Mouse (Mus musculus) embryonic stem cell, embryonic (primary cell): ENCODE results near the gene Clasp1.

Experiments
- CTCF ChIA-PET, 4 experiments: fragments of 300-600 bp in 2 of 4; fragments of 350-600 bp in 2 of 4; sonication (Branson Sonifier 250); formaldehyde crosslinking; loops; one replicate each; lab custom pipeline; 2022; ENCODE audit warnings: inconsistent platforms in 2 of 4; lab: Charles Lee
- POLR2A ChIA-PET, 4 experiments: fragments of 300-600 bp in 2 of 4; fragments of 350-600 bp in 2 of 4; sonication (Branson Sonifier 250); formaldehyde crosslinking; loops; one replicate each; lab custom pipeline; 2022; ENCODE audit warnings: antibody characterized with exemption in 4 of 4, inconsistent platforms in 1 of 4; lab: Charles Lee

The Clasp1 gene

GRCm38 (mm10) chr1:118494551-118494950, 105.7 kb downstream of the Clasp1 start:
- ChIA-PET POLR2A (interaction anchor here in 2 of 4 experiments (0.7 to 2.7 kb wide), 5 partner anchors 9 to 149 kb away, joined by 3 to 10 read pairs (median 3); no protein-coding TSS in a partner anchor), CTCF (interaction anchor here in 2 of 4 experiments (0.9 to 1.3 kb wide), 3 partner anchors 10 to 19 kb away, joined by 3 to 4 read pairs (median 3); no protein-coding TSS in a partner anchor)

DNA sequence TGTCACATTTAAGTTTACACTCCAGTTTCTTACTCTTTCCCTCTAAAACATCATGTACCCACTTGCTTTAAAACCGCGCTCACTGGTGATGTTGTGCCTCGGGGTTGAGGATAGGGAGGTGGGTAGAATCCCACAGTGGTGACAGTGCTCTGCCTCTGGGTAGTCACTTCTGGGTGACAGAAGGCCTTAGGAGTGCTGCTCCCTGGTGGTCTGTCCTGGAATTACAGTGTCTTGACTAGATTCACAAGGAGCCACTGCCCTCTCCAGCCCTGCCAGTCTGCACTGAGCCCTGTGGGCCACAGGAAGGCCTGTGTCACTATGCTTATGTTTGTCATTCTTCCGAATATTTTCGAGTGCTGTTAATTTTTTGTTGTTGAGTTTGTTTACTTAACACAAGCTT, 109.5 kb downstream of the Clasp1 start:
- CTCF ChIA-PET: interaction anchor here in 2 of 4 experiments (0.6 to 1.1 kb wide), 2 partner anchors 31 to 162 kb away, joined by 3 to 5 read pairs; no protein-coding TSS in a partner anchor
- POLR2A ChIA-PET: interaction anchor here in 2 of 4 experiments (0.6 to 1.6 kb wide), 5 partner anchors 9 to 43 kb away, joined by 3 to 4 read pairs (median 3); no protein-coding TSS in a partner anchor

GRCm38 (mm10) chr1:118500606-118501005, 111.7 kb downstream of the Clasp1 start:
- POLR2A ChIA-PET: interaction anchor here in 1 of 4 experiments (1.6 kb wide), 1 partner anchor 12 kb away, joined by 6 read pairs; no protein-coding TSS in a partner anchor
- CTCF ChIA-PET: no interaction called here

DNA sequence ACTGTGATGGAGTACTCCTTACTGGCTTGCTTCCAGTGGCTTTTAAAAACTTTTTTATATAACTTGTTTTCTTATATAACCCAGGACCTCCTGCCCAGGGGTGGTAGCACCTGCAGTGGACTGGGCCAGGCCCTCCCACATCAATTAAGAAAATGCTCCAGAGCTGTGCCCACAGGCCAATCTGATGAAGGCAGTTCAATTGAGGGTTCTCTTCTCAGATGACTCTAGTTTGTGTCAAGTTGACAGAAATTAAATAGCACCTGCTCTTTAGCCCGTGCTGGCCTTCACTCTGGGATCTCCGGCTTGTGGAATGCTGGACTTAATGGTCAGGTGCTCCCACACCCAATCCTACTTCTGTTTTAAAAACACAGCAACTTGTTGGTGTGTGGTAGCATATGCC, 112.8 kb downstream of the Clasp1 start:
- POLR2A ChIA-PET: interaction anchor here in 1 of 4 experiments (1.2 to 1.4 kb wide), 2 partner anchors 27 to 43 kb away, joined by 5 to 6 read pairs; no protein-coding TSS in a partner anchor
- CTCF ChIA-PET: interaction anchor here in 1 of 4 experiments (1.2 kb wide), 1 partner anchor 258 kb away, joined by 4 read pairs; no protein-coding TSS in a partner anchor

- ChIA-PET CTCF (interaction anchor here (0.6 to 1.6 kb wide), 11 partner anchors 10 to 362 kb away, joined by 3 to 7 read pairs (median 4); no protein-coding TSS in a partner anchor), POLR2A (interaction anchor here in 2 of 4 experiments (1.3 kb wide), 2 partner anchors 47 to 254 kb away, joined by 3 to 5 read pairs; no protein-coding TSS in a partner anchor)
These were observed 116.9 kb downstream of the Clasp1 start for GRCm38 (mm10) chr1:118505746-118506145.

- CTCF ChIA-PET: interaction anchor here in 1 of 4 experiments (0.6 kb wide), 1 partner anchor 100 kb away, joined by 4 read pairs; no protein-coding TSS in a partner anchor
- POLR2A ChIA-PET: interaction anchor here in 2 of 4 experiments (0.6 to 1.9 kb wide), 3 partner anchors 11 to 698 kb away, joined by 3 to 7 read pairs (median 7); no protein-coding TSS in a partner anchor
These were observed 122.1 kb downstream of the Clasp1 start for GRCm38 (mm10) chr1:118510996-118511395.

DNA sequence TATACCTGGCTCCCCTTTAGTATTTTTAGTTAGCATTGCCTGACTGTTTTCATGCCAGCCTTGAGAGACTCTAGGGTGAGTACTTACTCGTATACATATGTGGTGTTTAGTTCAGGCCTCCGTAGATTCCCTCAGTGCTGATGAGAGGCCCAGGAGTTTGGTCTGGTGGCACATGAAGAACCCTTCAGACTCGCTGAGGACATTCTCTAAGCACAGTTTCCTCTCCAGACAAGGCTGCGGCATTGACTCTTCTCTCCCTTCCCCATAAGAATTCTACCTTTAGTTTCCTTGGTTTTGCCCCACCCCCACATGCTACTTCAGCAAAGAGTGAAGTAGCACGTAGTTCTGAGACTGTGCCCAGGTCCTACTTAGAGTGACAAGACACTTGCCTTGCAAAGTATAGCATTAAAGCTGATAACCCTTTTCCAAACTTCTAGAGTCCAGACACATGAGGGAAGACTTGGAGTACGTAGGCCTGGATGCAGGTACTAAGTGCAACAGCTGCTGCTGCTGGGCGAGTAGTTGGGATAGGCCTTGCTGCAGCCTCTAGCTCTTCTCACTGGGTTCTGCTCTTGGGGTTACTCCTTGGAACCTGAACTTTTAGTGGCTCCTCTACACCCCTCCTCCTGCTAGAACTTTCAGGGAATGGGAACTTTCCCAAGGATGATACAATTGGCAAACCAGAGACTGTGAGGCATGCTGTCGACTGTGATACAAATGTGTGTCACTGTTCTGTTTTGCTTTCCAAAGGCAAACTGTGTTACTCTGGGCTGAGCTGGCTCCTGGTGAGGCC, 123.1 kb downstream of the Clasp1 start:
- CTCF ChIA-PET: no interaction called here
- POLR2A ChIA-PET: interaction anchor here (0.5 to 0.7 kb wide), 5 partner anchors 16 to 697 kb away, joined by 3 to 5 read pairs (median 3); no protein-coding TSS in a partner anchor

- ChIA-PET CTCF (interaction anchor here in 2 of 4 experiments (0.5 to 1.6 kb wide), 3 partner anchors 11 to 244 kb away, joined by 4 to 5 read pairs (median 4); no protein-coding TSS in a partner anchor), POLR2A (interaction anchor here in 3 of 4 experiments (0.7 to 1.6 kb wide), 7 partner anchors 9 to 111 kb away, joined by 3 to 8 read pairs (median 3); partner anchors contain the start of gene Tfcp2l1 (in 1 of the 3))
These were observed 127.4 kb downstream of the Clasp1 start for GRCm38 (mm10) chr1:118516256-118516655.

DNA sequence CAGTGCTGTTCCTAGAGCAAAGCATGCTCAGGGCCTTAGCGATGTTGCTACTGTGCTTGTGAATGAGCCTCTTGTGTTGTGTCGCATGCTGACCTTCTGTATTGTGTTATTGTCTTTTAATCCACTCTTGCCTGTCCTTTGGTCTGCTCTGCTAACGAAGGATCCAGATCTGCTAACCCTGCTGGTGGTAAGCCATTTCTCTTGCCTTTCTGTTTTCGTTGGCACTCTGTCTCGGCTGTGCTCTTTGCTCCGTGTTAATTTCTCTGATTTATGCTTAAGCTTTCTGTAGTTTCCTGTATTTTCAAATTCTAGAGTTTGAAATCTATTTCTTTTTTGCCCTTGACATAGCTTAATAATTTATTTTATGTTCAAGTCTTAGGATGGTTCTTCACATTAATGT, 134.3 kb downstream of the Clasp1 start:
- CTCF ChIA-PET: interaction anchor here in 1 of 4 experiments (0.6 kb wide), 1 partner anchor 96 kb away, joined by 4 read pairs; no protein-coding TSS in a partner anchor
- POLR2A ChIA-PET: interaction anchor here in 2 of 4 experiments (1.9 to 3.1 kb wide), 3 partner anchors 10 to 65 kb away, joined by 4 to 16 read pairs (median 5); no protein-coding TSS in a partner anchor

DNA sequence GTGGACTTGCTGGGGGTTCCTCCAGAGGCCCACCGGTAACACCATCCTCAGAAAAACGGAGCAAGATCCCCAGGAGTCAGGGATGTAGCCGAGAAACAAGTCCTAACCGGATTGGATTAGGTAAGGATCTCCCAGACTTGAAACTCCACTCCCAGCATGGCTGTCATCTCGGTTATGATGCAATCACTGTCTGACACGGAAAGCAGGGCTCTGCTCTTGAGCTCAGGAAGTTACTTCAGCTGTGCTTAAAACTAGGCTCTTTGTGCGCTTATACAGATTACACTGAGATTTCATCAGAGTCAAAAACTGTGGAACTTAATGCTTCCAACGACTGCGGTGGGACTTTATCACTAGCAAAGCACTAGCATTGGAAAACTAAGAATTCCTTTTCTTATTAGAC, 136.5 kb downstream of the Clasp1 start:
- CTCF ChIA-PET: interaction anchor here in 1 of 4 experiments (0.6 kb wide), 1 partner anchor 132 kb away, joined by 3 read pairs; no protein-coding TSS in a partner anchor
- POLR2A ChIA-PET: interaction anchor here in 2 of 4 experiments (1.2 to 2.3 kb wide), 3 partner anchors 9 to 123 kb away, joined by 3 to 8 read pairs (median 3); no protein-coding TSS in a partner anchor

GRCm38 (mm10) chr1:118529213-118529612, 140.4 kb downstream of the Clasp1 start:
- CTCF ChIA-PET: interaction anchor here in 3 of 4 experiments (0.6 to 1.2 kb wide), 6 partner anchors 22 to 243 kb away, joined by 3 to 6 read pairs (median 3); no protein-coding TSS in a partner anchor
- POLR2A ChIA-PET: interaction anchor here in 2 of 4 experiments (0.8 to 1.6 kb wide), 7 partner anchors 18 to 97 kb away, joined by 3 to 6 read pairs (median 4); no protein-coding TSS in a partner anchor

GRCm38 (mm10) chr1:118531259-118531658, 142.4 kb downstream of the Clasp1 start:
- ChIA-PET CTCF (interaction anchor here in 3 of 4 experiments (0.6 to 1.3 kb wide), 4 partner anchors 25 to 237 kb away, joined by 3 to 8 read pairs (median 4); no protein-coding TSS in a partner anchor), POLR2A (interaction anchor here in 2 of 4 experiments (0.8 to 1.5 kb wide), 4 partner anchors 72 to 132 kb away, joined by 3 read pairs; partner anchors contain the start of gene Tfcp2l1 (in 1 of the 2))

- POLR2A ChIA-PET: interaction anchor here in 1 of 4 experiments (1.4 kb wide), 1 partner anchor 106 kb away, joined by 4 read pairs; no protein-coding TSS in a partner anchor
- CTCF ChIA-PET: no interaction called here
These were observed 147.2 kb downstream of the Clasp1 start for GRCm38 (mm10) chr1:118536021-118536420.

GRCm38 (mm10) chr1:118539046-118539445, 150.2 kb downstream of the Clasp1 start:
- CTCF ChIA-PET: no interaction called here
- POLR2A ChIA-PET: interaction anchor here in 2 of 4 experiments (1.2 to 1.3 kb wide), 2 partner anchors 12 to 25 kb away, joined by 4 read pairs; no protein-coding TSS in a partner anchor

DNA sequence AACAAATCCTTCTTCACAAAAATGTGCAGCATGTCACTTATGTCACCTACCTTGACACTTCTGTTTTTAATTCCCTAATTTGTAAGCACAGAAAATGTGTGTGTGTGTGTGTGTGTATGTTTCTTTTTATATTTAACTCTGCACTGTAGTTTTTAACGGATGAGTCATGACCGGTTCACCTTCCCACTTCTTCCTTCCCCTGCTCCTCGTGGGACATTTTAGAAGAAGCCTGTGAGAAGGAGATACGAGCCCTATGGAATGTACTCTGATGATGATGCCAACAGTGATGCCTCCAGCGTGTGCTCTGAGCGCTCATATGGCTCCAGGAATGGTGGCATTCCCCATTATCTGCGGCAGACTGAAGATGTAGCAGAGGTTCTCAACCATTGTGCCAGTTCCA, 154.0 kb downstream of the Clasp1 start:
- POLR2A ChIA-PET: interaction anchor here in 1 of 4 experiments (0.7 kb wide), 1 partner anchor 199 kb away, joined by 12 read pairs; no protein-coding TSS in a partner anchor
- CTCF ChIA-PET: no interaction called here

DNA sequence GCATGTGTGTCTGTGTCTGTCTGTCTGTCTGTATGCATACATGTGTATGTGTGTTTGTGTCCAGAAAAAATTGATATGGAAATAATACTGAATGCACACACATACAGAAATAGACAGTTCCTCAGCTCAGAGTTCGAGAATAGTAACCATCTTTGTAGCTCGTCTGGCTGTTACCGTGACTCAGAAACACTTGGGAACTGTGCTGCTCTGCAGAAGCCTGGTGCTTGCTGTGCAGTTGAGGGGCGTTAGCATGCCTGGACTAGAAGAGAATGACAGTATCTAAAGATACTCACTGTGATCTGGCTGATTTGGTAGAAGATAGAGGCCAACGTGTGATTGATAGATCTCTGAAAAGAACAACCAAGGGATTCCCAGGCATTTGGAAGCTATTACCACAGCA, 159.9 kb downstream of the Clasp1 start:
- POLR2A ChIA-PET: no interaction called here

DNA sequence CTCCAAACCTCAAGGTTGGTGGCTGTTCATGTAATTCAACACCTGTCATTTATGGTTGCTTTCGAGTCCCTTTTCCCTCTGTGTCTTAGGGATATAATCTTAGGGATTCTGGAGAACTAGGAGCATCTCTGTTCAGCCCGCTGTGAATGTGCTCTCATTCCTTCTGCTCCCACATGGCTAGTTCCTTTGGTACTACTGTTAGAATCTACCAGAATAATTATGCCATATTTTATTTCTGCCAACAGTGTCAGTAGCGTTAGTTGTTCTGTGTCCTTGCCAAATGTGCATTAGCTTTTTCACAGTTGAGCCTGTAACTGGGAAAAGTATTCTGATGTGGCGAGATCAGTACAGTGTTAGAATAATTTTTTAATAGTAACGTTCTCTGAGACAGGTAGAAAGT, 162.3 kb downstream of the Clasp1 start:
- CTCF ChIA-PET: no interaction called here
- POLR2A ChIA-PET: interaction anchor here in 2 of 4 experiments (0.6 to 1.3 kb wide), 4 partner anchors 10 to 240 kb away, joined by 3 to 4 read pairs (median 4); no protein-coding TSS in a partner anchor

More for the DNA sequence above, 159.9 kb downstream of the Clasp1 start:
- CTCF ChIA-PET: no interaction called here

GRCm38 (mm10) chr1:118552071-118552470, 163.2 kb downstream of the Clasp1 start:
- ChIA-PET POLR2A (interaction anchor here in 2 of 4 experiments (0.6 to 1.2 kb wide), 2 partner anchors 9 to 241 kb away, joined by 3 to 4 read pairs; no protein-coding TSS in a partner anchor), CTCF (no interaction called here)
